Mouse (Mus musculus): ENCODE measurements at regions not wholly inside any gene's neighbourhood (a gene's known extent, or its start where the extent isn't known, plus 50 kb on each side); places are given as distances from the start of the nearest gene placed in this dataset.
"Not testable (repeated sequence)": the region's sequence is repeated elsewhere in the genome, so short reads cannot be mapped to it uniquely, and the experiment has no call there.

- in situ Hi-C loops (cut with MseI, MboI): no loop called here
These were observed 61.3 kb downstream of the Tmem17 start for GRCm38 (mm10) chr11:22573166-22573565.

- in situ Hi-C loops (cut with MseI, MboI): no loop called here
These were observed 61.9 kb downstream of the Tmem17 start for GRCm38 (mm10) chr11:22573802-22574201.

- in situ Hi-C loops (cut with MseI, MboI): no loop called here
These were observed 62.6 kb downstream of the Tmem17 start for GRCm38 (mm10) chr11:22574506-22574905.

GRCm38 (mm10) chr11:22584100-22584487, 72.2 kb downstream of the Tmem17 start:
- in situ Hi-C loops (cut with MseI, MboI): no loop called here

GRCm38 (mm10) chr11:22584488-22585158, 72.7 kb downstream of the Tmem17 start:
- in situ Hi-C loops (cut with MseI, MboI): no loop called here

GRCm38 (mm10) chr11:22587691-22588241, 75.9 kb downstream of the Tmem17 start:
- in situ Hi-C loops (cut with MseI, MboI): no loop called here

GRCm38 (mm10) chr11:22588546-22588945, 76.7 kb downstream of the Tmem17 start:
- in situ Hi-C loops (cut with MseI, MboI): no loop called here

GRCm38 (mm10) chr11:22589901-22590300, 78.0 kb downstream of the Tmem17 start:
- in situ Hi-C loops (cut with MseI, MboI): no loop called here

GRCm38 (mm10) chr11:22591050-22591449, 79.2 kb downstream of the Tmem17 start:
- in situ Hi-C loops (cut with MseI, MboI): not testable (repeated sequence)

GRCm38 (mm10) chr11:22592706-22593105, 80.8 kb downstream of the Tmem17 start:
- in situ Hi-C loops (cut with MseI, MboI): no loop called here

- in situ Hi-C loops (cut with MseI, MboI): no loop called here
These were observed 84.4 kb downstream of the Tmem17 start for GRCm38 (mm10) chr11:22596076-22596804.

- in situ Hi-C loops (cut with MseI, MboI): no loop called here
These were observed 84.9 kb downstream of the Tmem17 start for GRCm38 (mm10) chr11:22596805-22597149.

- in situ Hi-C loops (cut with MseI, MboI): no loop called here
These were observed 88.5 kb downstream of the Tmem17 start for GRCm38 (mm10) chr11:22600370-22600769.

GRCm38 (mm10) chr11:22601977-22602376, 90.1 kb downstream of the Tmem17 start:
- in situ Hi-C loops (cut with MseI, MboI): no loop called here

- in situ Hi-C loops (cut with MseI, MboI): no loop called here
These were observed 90.7 kb downstream of the Tmem17 start for GRCm38 (mm10) chr11:22602610-22603009.

- in situ Hi-C loops (cut with MseI, MboI): no loop called here
These were observed 91.5 kb downstream of the Tmem17 start for GRCm38 (mm10) chr11:22603397-22603796.

- in situ Hi-C loops (cut with MseI, MboI): no loop called here
These were observed 94.5 kb downstream of the Tmem17 start for GRCm38 (mm10) chr11:22606380-22606779.

- in situ Hi-C loops (cut with MseI, MboI): no loop called here
These were observed 95.8 kb downstream of the Tmem17 start for GRCm38 (mm10) chr11:22607645-22608044.

- in situ Hi-C loops (cut with MseI, MboI): no loop called here
These were observed 97.1 kb downstream of the Tmem17 start for GRCm38 (mm10) chr11:22608945-22609344.

GRCm38 (mm10) chr11:22610433-22611101, 98.7 kb downstream of the Tmem17 start:
- in situ Hi-C loops (cut with MseI, MboI): loop anchor here in 1 of 2 experiments (10.0 kb wide), 1 partner anchor 296 kb away; no protein-coding TSS in a partner anchor

- in situ Hi-C loops (cut with MseI, MboI): loop anchor here in 1 of 2 experiments (10.0 kb wide), 1 partner anchor 296 kb away; no protein-coding TSS in a partner anchor
These were observed 99.4 kb downstream of the Tmem17 start for GRCm38 (mm10) chr11:22611102-22611869.
